Mouse (Mus musculus): ENCODE results near the gene Rps5.

DNA sequence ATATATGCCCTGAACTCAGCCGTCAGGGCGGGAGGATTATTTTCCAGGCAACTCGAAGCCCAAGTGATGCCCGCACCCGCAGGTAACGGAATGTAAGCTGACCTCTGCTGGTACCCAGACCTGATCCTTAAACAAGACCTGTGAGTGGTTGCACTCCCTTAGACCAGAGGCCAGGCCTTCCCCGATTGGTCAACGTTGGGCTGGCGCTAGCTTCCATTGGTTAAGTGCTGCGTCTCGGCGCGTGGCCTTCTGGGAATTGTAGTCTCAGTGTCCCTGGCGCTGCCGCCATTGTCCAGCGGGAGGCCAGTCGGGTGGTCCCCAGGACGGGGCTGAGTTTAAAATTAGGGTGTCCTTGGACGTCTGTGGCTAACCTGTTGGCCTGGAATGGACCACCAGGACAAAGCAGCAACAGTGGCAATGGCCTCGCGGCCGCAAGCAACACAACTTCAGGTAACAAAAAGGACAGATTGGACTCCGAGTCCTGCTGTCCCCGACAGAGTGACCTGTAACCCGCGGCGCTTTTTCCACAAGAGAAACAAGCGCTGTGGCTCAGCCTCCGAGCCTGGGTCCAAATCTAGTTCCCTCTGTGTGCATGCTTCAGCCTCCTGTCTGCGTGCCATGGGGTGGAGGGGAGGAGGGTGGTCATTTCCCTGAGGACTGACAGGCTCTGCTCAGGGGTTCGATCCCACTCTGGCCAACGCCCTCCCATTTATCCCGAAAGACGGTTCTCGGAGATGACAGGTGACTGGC is 41.0 kb upstream of the Rps5 start, which contains the start of gene Zfp128:
- TF ChIP-seq ZNF384 (IDR thresholded peaks at IDR 0.05; ENCODE audit: low read depth, low read length) = no peak
- TF ChIP-seq HCFC1 (IDR thresholded peaks at IDR 0.05; ENCODE audit: borderline replicate concordance, insufficient read depth, low read length) = peak; percentile 91
- TF ChIP-seq CHD2 (IDR thresholded peaks at IDR 0.05; ENCODE audit: low read depth, low read length) = peak; percentile 53; the same call in 1 of the 2 replicates
- no peak for TF ChIP-seq MAFK (IDR thresholded peaks at IDR 0.05; ENCODE audit: insufficient read depth, low read depth, low read length)

Data from ES-E14 (cell line).